Mouse (Mus musculus) bone marrow, adult 2 months (tissue): ENCODE data around the gene Hilpda.

Source experiments
- CTCF ChIP-seq: fragments of 200-500 bp; IDR thresholded peaks from 2 replicates; pipeline ENCODE4 v1.5.1; 2011; ENCODE audit warnings: low read length, control low read depth; ENCODE audit not compliant: control insufficient read depth, insufficient read depth
- POLR2A ChIP-seq: fragments of 200-500 bp; IDR thresholded peaks from 2 replicates; pipeline ENCODE4 v1.6.1; 2011; ENCODE audit warnings: low read depth, mild to moderate bottlenecking, control low read depth, low read length, borderline replicate concordance; ENCODE audit not compliant: control insufficient read depth

DNA sequence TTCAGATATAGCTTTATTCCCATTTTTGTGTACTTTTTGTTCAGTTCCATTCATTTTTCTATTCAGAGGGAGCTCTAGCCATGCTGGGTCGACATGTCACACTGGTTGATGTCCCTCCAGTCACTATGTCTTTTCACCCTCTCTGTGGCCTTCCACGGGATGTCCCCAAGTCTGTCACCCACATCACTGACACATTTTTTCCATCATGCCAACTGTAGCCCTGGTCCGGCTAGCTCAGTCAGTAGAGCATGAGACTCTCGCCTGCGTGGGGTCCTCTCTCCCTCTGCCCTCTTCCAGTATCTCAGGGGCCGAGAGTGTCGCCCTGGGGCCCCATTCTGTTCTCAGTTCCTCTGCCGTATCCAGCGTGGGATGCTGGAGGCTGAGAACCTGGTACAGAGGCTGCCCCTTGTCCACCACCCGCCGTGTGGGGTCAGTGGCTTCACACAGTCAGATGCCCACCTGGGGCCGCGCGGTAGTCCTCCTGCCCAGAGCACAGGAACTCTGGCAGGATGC, 41.5 kb downstream of the Hilpda start:
- TF ChIP-seq POLR2A (no peak), CTCF (no peak)
